Mouse (Mus musculus) small intestine, adult 2 months (tissue): ENCODE results near the gene Grm7. TPM values are rescaled to one million over a fixed set of nuclear protein-coding genes. Genes with fewer than 3 reads are reported as not detected.

ENCODE experiments used
- H3K27ac ChIP-seq: fragments of 200-500 bp; 2 replicates; pipeline ENCODE4 v1.5.1; 2012; ENCODE audit warnings: low read depth, low read length, control low read depth, inconsistent platforms; ENCODE audit not compliant: insufficient read depth
- H3K27me3 ChIP-seq: fragments of 200-500 bp; 2 replicates; pipeline ENCODE4 v1.6.1; 2012; ENCODE audit warnings: mild to moderate bottlenecking, moderate library complexity, low read length, inconsistent platforms; ENCODE audit not compliant: control insufficient read depth, insufficient read depth
- H3K36me3 ChIP-seq: fragments of 200-500 bp; 2 replicates; pipeline ENCODE4 v1.6.1; 2012; ENCODE audit warnings: mild to moderate bottlenecking, low read length, control low read depth, inconsistent platforms; ENCODE audit not compliant: control insufficient read depth, insufficient read depth
- H3K4me1 ChIP-seq: fragments of 200-500 bp; 2 replicates; pipeline ENCODE4 v1.6.1; 2012; ENCODE audit warnings: low read length, inconsistent platforms, mixed read lengths; ENCODE audit not compliant: control insufficient read depth, insufficient read depth, insufficient read length
- H3K4me3 ChIP-seq: fragments of 200-500 bp; 2 replicates; pipeline ENCODE4 v1.5.1; 2012; ENCODE audit warnings: low read depth, mild to moderate bottlenecking, control low read depth, inconsistent platforms, low read length, moderate library complexity
- CTCF ChIP-seq: fragments of 200-500 bp; IDR thresholded peaks from 2 replicates; pipeline ENCODE4 v1.5.1; 2012; ENCODE audit warnings: low read depth, mild to moderate bottlenecking, control low read depth, inconsistent platforms, low read length, moderate library complexity, mixed read lengths; ENCODE audit not compliant: insufficient replicate concordance, insufficient read length; ENCODE audit errors: extremely low read depth
- POLR2A ChIP-seq: fragments of 200-500 bp; IDR thresholded peaks from 2 replicates; pipeline ENCODE4 v1.6.1; 2012; ENCODE audit warnings: low read depth, mild to moderate bottlenecking, control low read depth, inconsistent platforms, low read length, moderate library complexity
- WGBS: fragments of 180-500 bp; shearing (Covaris S2); methylation state at CpG from one replicate; pipeline ENCODE4 v1.1.7; 2018; 5-methylcytosine and 5-hydroxymethylcytosine counted together
- polyA plus RNA-seq: library from polyadenylated mRNA; depleted of rRNA; stranded (reverse); fragments of >200 nt; gene quantifications from 2 replicates; pipeline ENCODE4 v1.2.3, GENCODE M21; 2012

The Grm7 gene
- polyA plus RNA-seq, 1 experiment: 0.11 TPM

DNA sequence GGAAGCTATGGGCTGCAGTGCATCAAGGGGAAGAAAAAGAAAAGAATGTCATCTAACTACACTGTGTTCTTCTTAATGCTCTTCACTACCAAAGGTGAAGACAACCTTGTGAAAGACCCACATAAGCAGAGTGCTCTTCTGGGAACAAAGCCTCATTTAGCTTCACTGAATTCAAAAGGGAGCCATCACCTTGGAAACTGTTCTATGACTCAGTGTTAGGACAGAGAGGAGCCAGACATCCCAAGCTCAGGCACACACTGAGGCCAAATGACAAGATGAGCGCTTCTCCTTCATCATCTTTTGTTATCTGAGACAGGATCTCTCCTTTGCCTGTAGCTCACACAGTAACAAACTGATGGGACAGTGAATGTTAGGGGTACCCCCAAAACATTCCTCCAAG is 45.6 kb downstream of the Grm7 start:
- WGBS: 70% methylated on average over 1 of the region's 1 CpGs

GRCm38 (mm10) chr6:110709763-110710162 is 64.4 kb downstream of the Grm7 start:
- Histone ChIP-seq H3K27ac (no peak overlapping the region), H3K4me1 (no peaks in the 10 kb centered on the region), H3K27me3 (no peaks in the 10 kb centered on the region), H3K4me3 (no peak overlapping the region), H3K36me3 (no peaks in the 10 kb centered on the region)
- TF ChIP-seq CTCF (no peak), POLR2A (no peak)
- WGBS: 69% methylated on average over 5 of the region's 5 CpGs

More for the DNA sequence above, 45.6 kb downstream of the Grm7 start:
- Histone ChIP-seq H3K36me3 (no peaks in the 10 kb centered on the region), H3K27me3 (no peaks in the 10 kb centered on the region), H3K4me1 (no peaks in the 10 kb centered on the region), H3K27ac (no peak overlapping the region), H3K4me3 (no peak overlapping the region)
- TF ChIP-seq CTCF (no peak), POLR2A (no peak)

- H3K36me3 ChIP-seq: no peaks in the 10 kb centered on the region
- no peak for TF ChIP-seq POLR2A
- no peak for TF ChIP-seq CTCF
- no peak overlapping the region for H3K27ac ChIP-seq
- no peaks in the 10 kb centered on the region for H3K27me3 ChIP-seq
- H3K4me3 ChIP-seq: no peak overlapping the region
- 88% methylated on average over 3 of the region's 3 CpGs for WGBS
- no peaks in the 10 kb centered on the region for H3K4me1 ChIP-seq
These were observed 69.6 kb downstream of the Grm7 start for GRCm38 (mm10) chr6:110714943-110715342.

GRCm38 (mm10) chr6:110723371-110723770 is 78.0 kb downstream of the Grm7 start:
- Histone ChIP-seq H3K27ac (no peak overlapping the region), H3K36me3 (no peaks in the 10 kb centered on the region), H3K4me3 (no peak overlapping the region), H3K27me3 (no peaks in the 10 kb centered on the region), H3K4me1 (no peaks in the 10 kb centered on the region)
- WGBS: 92% methylated on average over 4 of the region's 4 CpGs
- no peak for TF ChIP-seq POLR2A
- TF ChIP-seq CTCF: no peak

- Histone ChIP-seq H3K4me3 (no peak overlapping the region), H3K36me3 (no peaks in the 10 kb centered on the region), H3K27me3 (no peaks in the 10 kb centered on the region), H3K27ac (no peak overlapping the region), H3K4me1 (no peaks in the 10 kb centered on the region)
- TF ChIP-seq CTCF (no peak), POLR2A (no peak)
- 92% methylated on average over 2 of the region's 2 CpGs for WGBS
These were observed 88.5 kb downstream of the Grm7 start for GRCm38 (mm10) chr6:110733914-110734313.

GRCm38 (mm10) chr6:110743981-110744670 is 98.7 kb downstream of the Grm7 start:
- WGBS: 35% methylated on average over 7 of the region's 7 CpGs
- TF ChIP-seq POLR2A: no peak
- no peak overlapping the region for H3K4me3 ChIP-seq
- no peaks in the 10 kb centered on the region for H3K27me3 ChIP-seq
- H3K27ac ChIP-seq: no peak overlapping the region
- H3K4me1 ChIP-seq: no peaks in the 10 kb centered on the region
- no peaks in the 10 kb centered on the region for H3K36me3 ChIP-seq

DNA sequence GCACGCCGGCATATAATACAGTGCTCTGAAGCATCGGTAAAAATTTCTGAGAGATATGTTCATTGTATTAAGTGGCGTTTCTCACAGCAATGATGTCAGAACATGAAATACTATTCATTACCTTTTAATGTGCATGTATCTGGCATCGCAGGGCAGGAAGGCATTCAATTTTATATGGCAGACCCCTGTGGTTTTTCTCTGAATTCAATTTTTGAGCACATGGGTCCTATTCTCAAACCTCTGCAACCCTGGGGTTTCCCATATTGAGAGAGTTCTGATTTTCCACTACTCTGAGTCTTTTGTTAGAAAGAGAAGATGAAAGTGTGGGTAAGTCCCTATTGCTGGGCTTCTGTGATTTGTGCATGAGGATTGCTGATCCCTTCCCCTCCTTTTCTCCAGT is 110.5 kb downstream of the Grm7 start:
- Histone ChIP-seq H3K4me3 (no peak overlapping the region), H3K4me1 (no peaks in the 10 kb centered on the region), H3K27ac (no peak overlapping the region), H3K36me3 (no peaks in the 10 kb centered on the region), H3K27me3 (no peaks in the 10 kb centered on the region)
- WGBS: 92% methylated on average over 5 of the region's 5 CpGs
- TF ChIP-seq POLR2A (no peak), CTCF (no peak)

DNA sequence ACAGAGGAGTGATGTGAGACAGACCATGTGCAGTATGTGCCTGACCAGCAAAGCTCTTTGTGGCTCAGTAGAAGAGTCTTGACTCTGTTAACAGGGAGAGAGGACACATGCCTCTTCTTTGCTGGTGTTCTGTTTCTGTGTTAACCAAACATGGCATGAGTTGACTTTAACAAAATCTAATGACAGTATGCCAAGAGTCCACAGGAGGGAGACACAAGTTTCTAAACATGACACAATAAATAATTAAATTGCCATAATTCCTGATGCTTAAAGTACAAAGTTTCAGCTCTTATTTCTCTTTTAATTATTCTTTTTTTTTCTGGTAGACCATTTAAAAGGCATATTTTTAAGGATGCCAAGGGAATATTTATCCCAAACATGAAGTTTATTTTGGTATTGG is 124.2 kb downstream of the Grm7 start:
- no peak overlapping the region for H3K4me3 ChIP-seq
- H3K27ac ChIP-seq: no peak overlapping the region
- no peaks in the 10 kb centered on the region for H3K36me3 ChIP-seq
- H3K27me3 ChIP-seq: no peaks in the 10 kb centered on the region
- TF ChIP-seq POLR2A (no peak), CTCF (no peak)
- H3K4me1 ChIP-seq: no peaks in the 10 kb centered on the region
